Mouse (Mus musculus) forebrain, embryonic 14.5 days (tissue): ENCODE data around the gene Pjvk. TPM values are rescaled to one million over a fixed set of nuclear protein-coding genes. Genes with fewer than 3 reads are reported as not detected.

Source experiments
- ATAC-seq: fragments of 200-750 bp; cut with Nextera tagmentation; 2 replicates; pipeline ENCODE4 v1.8.0; 2017; ENCODE audit warnings: mild to moderate bottlenecking, moderate library complexity
- DNase-seq: peaks from one replicate; pipeline ENCODE4 v3.0.0-alpha.2; 2015; ENCODE audit warnings: low spot score
- H3K27ac ChIP-seq: fragments of 300-500 bp; sonication (generic); 2 replicates; pipeline ENCODE4 v1.5.1; 2014; ENCODE audit warnings: low read depth, mild to moderate bottlenecking, control low read depth, low read length, moderate library complexity
- H3K27me3 ChIP-seq: fragments of 300-500 bp; sonication (generic); replicated peaks from 2 replicates; pipeline ENCODE4 v1.6.1; 2014; ENCODE audit warnings: low read length, control low read depth, mixed read lengths; ENCODE audit not compliant: control insufficient read depth, insufficient read depth
- H3K36me3 ChIP-seq: fragments of 300-500 bp; sonication (generic); 2 replicates; pipeline ENCODE4 v1.6.1; 2014; ENCODE audit warnings: low read length, control low read depth; ENCODE audit not compliant: control insufficient read depth, insufficient read depth
- H3K4me1 ChIP-seq: fragments of 300-500 bp; sonication (generic); 2 replicates; pipeline ENCODE4 v1.6.1; 2014; ENCODE audit warnings: antibody characterized with exemption, low read length, control low read depth; ENCODE audit not compliant: control insufficient read depth, insufficient read depth
- H3K4me2 ChIP-seq: fragments of 300-500 bp; sonication (generic); 2 replicates; pipeline ENCODE4 v1.6.1; 2014; ENCODE audit warnings: mild to moderate bottlenecking, control low read depth, low read length
- H3K4me3 ChIP-seq: fragments of 300-500 bp; sonication (generic); 2 replicates; pipeline ENCODE4 v1.5.1; 2014; ENCODE audit warnings: low read depth, low read length, control low read depth
- H3K9ac ChIP-seq: fragments of 300-500 bp; sonication (generic); 2 replicates; pipeline ENCODE4 v1.6.1; 2014; ENCODE audit warnings: mild to moderate bottlenecking, low read length, control low read depth, moderate library complexity
- H3K9me3 ChIP-seq: fragments of 300-500 bp; sonication (generic); replicated peaks from 2 replicates; pipeline ENCODE4 v1.6.1; 2016; ENCODE audit warnings: low read length, control low read depth, mixed read lengths; ENCODE audit not compliant: control insufficient read depth
- WGBS: fragments of 180-500 bp; shearing (Covaris S2); extraction: QIAGEN DNeasy Blood & Tissue Kit; methylation state at CpG from one replicate; pipeline ENCODE4 v1.1.7; 2014; 5-methylcytosine and 5-hydroxymethylcytosine counted together
- polyA plus RNA-seq: library from polyadenylated mRNA; unstranded; fragments of >200 nt; fragmentation: Nextera tagmentation; extraction: Ambion mirVana; gene quantifications from 2 replicates; pipeline ENCODE4 v1.2.1, GENCODE M21; 2014

Gene Pjvk
- polyA plus RNA-seq, 1 experiment from 2014 or later, result 0.38 TPM

DNA sequence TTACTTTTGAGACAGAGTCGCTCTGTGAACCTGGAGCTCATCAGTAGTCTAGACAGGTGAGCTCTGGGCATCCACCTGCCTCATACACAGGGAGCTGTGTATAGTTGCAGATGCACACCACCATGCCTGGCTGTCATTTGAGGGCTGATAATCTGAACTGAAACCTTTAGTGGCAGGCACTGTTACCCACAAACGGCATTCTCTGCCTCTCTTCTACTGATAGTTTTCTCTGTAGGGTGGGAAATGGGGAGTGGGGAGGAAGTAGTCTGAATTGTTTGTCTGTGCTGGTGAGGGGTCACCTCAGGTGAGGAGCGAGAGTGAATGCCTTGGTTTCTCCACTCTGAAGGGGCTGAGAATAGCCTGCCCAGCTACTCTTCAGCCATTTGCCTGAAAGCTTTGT, 39.3 kb downstream of the Pjvk start:
- DNase-seq, result no peak
- no peak for ATAC-seq
- H3K4me2 ChIP-seq, result no peak overlapping the region
- H3K27me3 ChIP-seq, result no peaks in the 10 kb centered on the region
- no peak overlapping the region for H3K27ac ChIP-seq
- no peak overlapping the region for H3K9ac ChIP-seq
- 81% methylated on average over 3 of the region's 3 CpGs for WGBS
- no peak overlapping the region for H3K4me3 ChIP-seq
- no peaks in the 10 kb centered on the region for H3K4me1 ChIP-seq
- peaks cover 83% of the 10 kb centered on the region for H3K36me3 ChIP-seq
- no peaks in the 10 kb centered on the region for H3K9me3 ChIP-seq

DNA sequence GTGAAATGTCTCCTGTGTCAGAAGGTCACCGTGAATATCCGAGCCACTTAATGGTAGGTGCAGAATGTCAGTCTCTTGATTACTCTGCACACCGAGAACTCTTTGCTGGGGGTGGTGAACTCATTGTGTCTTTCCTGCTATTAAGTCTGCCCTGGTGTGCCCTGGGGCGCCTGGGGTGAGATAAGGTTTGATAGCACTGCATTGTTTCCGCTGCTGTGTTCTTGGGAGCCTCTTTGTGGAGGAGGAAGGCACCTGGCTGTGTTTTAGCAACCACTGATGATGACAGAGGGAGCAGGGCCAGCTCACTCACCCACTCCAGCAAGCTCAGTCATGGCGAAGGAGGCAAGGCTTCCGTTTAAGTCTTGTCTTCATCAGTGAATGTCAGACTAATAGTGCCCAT, 39.9 kb downstream of the Pjvk start:
- no peak for ATAC-seq

GRCm38 (mm10) chr2:76690436-76691204, 42.3 kb downstream of the Pjvk start:
- ATAC-seq (no peak), DNase-seq (no peak)
- no peaks in the 10 kb centered on the region for H3K4me1 ChIP-seq
- no peaks in the 10 kb centered on the region for H3K27me3 ChIP-seq
- H3K9ac ChIP-seq, result no peak overlapping the region
- no peak overlapping the region for H3K27ac ChIP-seq
- H3K4me2 ChIP-seq, result no peak overlapping the region
- no peak overlapping the region for H3K4me3 ChIP-seq
- no peaks in the 10 kb centered on the region for H3K9me3 ChIP-seq
- WGBS, result 90% methylated on average over 12 of the region's 12 CpGs
- H3K36me3 ChIP-seq, result peaks cover 85% of the 10 kb centered on the region

More for the DNA sequence above, 39.9 kb downstream of the Pjvk start:
- Histone ChIP-seq H3K4me1 (no peaks in the 10 kb centered on the region), H3K9me3 (no peaks in the 10 kb centered on the region), H3K9ac (no peak overlapping the region), H3K4me2 (no peak overlapping the region), H3K27me3 (no peaks in the 10 kb centered on the region), H3K27ac (no peak overlapping the region), H3K4me3 (no peak overlapping the region), H3K36me3 (peaks cover 83% of the 10 kb centered on the region)
- DNase-seq, result no peak
- WGBS, result 70% methylated on average over 7 of the region's 7 CpGs

- Histone ChIP-seq H3K4me1 (no peaks in the 10 kb centered on the region), H3K27ac (no peak overlapping the region), H3K36me3 (peaks cover 64% of the 10 kb centered on the region), H3K4me2 (no peak overlapping the region), H3K9me3 (no peaks in the 10 kb centered on the region), H3K9ac (no peak overlapping the region), H3K27me3 (no peaks in the 10 kb centered on the region), H3K4me3 (no peak overlapping the region)
- 79% methylated on average over 5 of the region's 5 CpGs for WGBS
- ATAC-seq (no peak), DNase-seq (no peak)
Observed at GRCm38 (mm10) chr2:76693765-76694164, 45.5 kb downstream of the Pjvk start.

- Histone ChIP-seq H3K4me2 (no peak overlapping the region), H3K36me3 (peaks cover 60% of the 10 kb centered on the region), H3K9me3 (no peaks in the 10 kb centered on the region), H3K9ac (no peak overlapping the region), H3K4me3 (no peak overlapping the region), H3K27ac (no peak overlapping the region), H3K27me3 (no peaks in the 10 kb centered on the region), H3K4me1 (no peaks in the 10 kb centered on the region)
- DNase-seq, result no peak
- WGBS, result 87% methylated on average over 6 of the region's 6 CpGs
- ATAC-seq, result no peak
Observed at GRCm38 (mm10) chr2:76695290-76695689, 47.0 kb downstream of the Pjvk start.

- Histone ChIP-seq H3K4me2 (no peak overlapping the region), H3K9ac (no peak overlapping the region), H3K4me1 (no peaks in the 10 kb centered on the region), H3K27ac (no peak overlapping the region), H3K27me3 (no peaks in the 10 kb centered on the region), H3K9me3 (no peaks in the 10 kb centered on the region), H3K4me3 (no peak overlapping the region), H3K36me3 (peaks cover 5% of the 10 kb centered on the region)
- ATAC-seq, result no peak
- WGBS, result 91% methylated on average over 3 of the region's 3 CpGs
- no peak for DNase-seq
Observed at GRCm38 (mm10) chr2:76702188-76702587, 53.9 kb downstream of the Pjvk start.

DNA sequence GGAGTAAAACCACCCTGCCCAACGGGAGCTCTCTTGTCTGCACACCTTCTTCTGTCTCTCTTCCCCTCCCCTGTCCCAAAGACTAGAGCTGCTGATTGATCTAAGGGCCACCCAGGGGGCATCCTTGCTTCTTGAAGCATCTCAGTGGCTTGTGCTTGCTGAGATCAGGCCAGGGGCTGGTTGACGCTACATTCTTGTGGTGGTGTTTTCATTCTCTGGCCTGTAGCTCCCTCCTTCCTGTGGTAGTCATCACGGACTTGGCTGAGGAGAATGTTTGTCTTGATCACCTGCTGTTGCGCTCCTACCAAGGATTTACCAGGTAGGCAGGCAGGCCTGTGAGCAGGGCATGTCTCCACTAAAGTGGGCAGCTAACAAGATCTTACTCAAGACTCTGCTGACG, 54.5 kb downstream of the Pjvk start:
- DNase-seq (no peak), ATAC-seq (no peak)
- Histone ChIP-seq H3K4me3 (no peak overlapping the region), H3K9me3 (no peaks in the 10 kb centered on the region), H3K27me3 (no peaks in the 10 kb centered on the region), H3K9ac (no peak overlapping the region), H3K36me3 (peaks cover under 1% of the 10 kb centered on the region; the same call in 1 of the 2 replicates), H3K4me1 (no peaks in the 10 kb centered on the region), H3K4me2 (no peak overlapping the region), H3K27ac (no peak overlapping the region)
- 87% methylated on average over 5 of the region's 5 CpGs for WGBS

- no peak overlapping the region for H3K4me3 ChIP-seq
- H3K36me3 ChIP-seq, result 0 out of 2 replicates have a peak, but pooled peaks cover 3% of the 10 kb centered on the region
- DNase-seq (no peak), ATAC-seq (no peak)
- no peak overlapping the region for H3K4me2 ChIP-seq
- no peak overlapping the region for H3K27ac ChIP-seq
- no peaks in the 10 kb centered on the region for H3K4me1 ChIP-seq
- no peak overlapping the region for H3K9ac ChIP-seq
- no peaks in the 10 kb centered on the region; the same call in 1 of the 2 replicates for H3K9me3 ChIP-seq
- H3K27me3 ChIP-seq, result no peaks in the 10 kb centered on the region
- 72% methylated on average over 13 of the region's 13 CpGs for WGBS
Observed at GRCm38 (mm10) chr2:76705655-76706054, 57.4 kb downstream of the Pjvk start.
